Mouse (Mus musculus): Measurements from ENCODE around the gene Scamp5.

DNA sequence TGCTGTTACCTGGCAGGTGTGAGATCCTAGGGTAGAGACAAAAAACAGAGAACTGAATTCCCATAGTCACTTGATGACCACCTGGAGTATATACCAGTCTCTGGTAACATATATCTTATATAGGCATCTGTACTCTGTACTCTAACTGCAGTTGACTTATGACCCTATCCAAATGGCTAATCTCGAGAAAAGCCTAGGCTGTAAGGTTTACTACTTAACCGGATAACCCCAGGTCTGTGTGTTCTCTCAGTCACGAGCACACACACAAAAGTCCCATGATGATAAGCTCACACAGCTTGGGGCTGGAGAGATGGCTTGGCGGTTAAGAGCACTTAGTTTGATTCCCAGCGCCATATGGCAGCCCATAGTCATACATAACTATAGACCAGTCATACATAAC lies 61.5 kb downstream of the Scamp5 start:
- TF ChIP-seq CTCF (IDR thresholded peaks at IDR 0.05) (no peak), EP300 (IDR thresholded peaks at IDR 0.05) (no peak)

Measured in lung, postnatal 0 days (tissue).